Mouse (Mus musculus) limb, embryonic 10.5 days (tissue): ENCODE measurements around the gene Txk. TPM values are rescaled to one million over a fixed set of nuclear protein-coding genes. Genes with fewer than 3 reads are reported as not detected.

Experiments used
- DNase-seq: peaks from one replicate; pipeline ENCODE4 v3.0.0-alpha.2; 2017; ENCODE audit warnings: low spot score
- H3K27ac ChIP-seq: fragments of 300-500 bp; sonication (generic); 2 replicates; pipeline ENCODE4 v1.5.1; 2016; ENCODE audit warnings: mild to moderate bottlenecking
- H3K27me3 ChIP-seq: fragments of 300-500 bp; sonication (generic); 2 replicates; pipeline ENCODE4 v1.6.1; 2016; ENCODE audit warnings: low read depth, mild to moderate bottlenecking; ENCODE audit not compliant: poor library complexity, severe bottlenecking
- H3K36me3 ChIP-seq: fragments of 300-500 bp; sonication (generic); 2 replicates; pipeline ENCODE4 v1.6.1; 2016; ENCODE audit warnings: mild to moderate bottlenecking, moderate library complexity
- H3K4me1 ChIP-seq: fragments of 300-500 bp; sonication (generic); 2 replicates; pipeline ENCODE4 v1.6.1; 2016
- H3K4me3 ChIP-seq: fragments of 300-500 bp; sonication (generic); 2 replicates; pipeline ENCODE4 v1.5.1; 2016; ENCODE audit warnings: mild to moderate bottlenecking, moderate library complexity
- H3K9me3 ChIP-seq: fragments of 300-500 bp; sonication (generic); replicated peaks from 2 replicates; pipeline ENCODE4 v1.6.1; 2016; ENCODE audit warnings: mild to moderate bottlenecking
- WGBS: fragments of 180-500 bp; shearing (Covaris S2); methylation state at CpG from one replicate; pipeline ENCODE4 v1.1.7; 2016; 5-methylcytosine and 5-hydroxymethylcytosine counted together
- polyA plus RNA-seq: library from polyadenylated mRNA; unstranded; fragments of >200 nt; fragmentation: Nextera tagmentation; extraction: Ambion mirVana; gene quantifications from 2 replicates; pipeline ENCODE4 v1.2.1, GENCODE M21; 2016

Txk gene
- polyA plus RNA-seq, 1 experiment from 2014 or later = not detected

DNA sequence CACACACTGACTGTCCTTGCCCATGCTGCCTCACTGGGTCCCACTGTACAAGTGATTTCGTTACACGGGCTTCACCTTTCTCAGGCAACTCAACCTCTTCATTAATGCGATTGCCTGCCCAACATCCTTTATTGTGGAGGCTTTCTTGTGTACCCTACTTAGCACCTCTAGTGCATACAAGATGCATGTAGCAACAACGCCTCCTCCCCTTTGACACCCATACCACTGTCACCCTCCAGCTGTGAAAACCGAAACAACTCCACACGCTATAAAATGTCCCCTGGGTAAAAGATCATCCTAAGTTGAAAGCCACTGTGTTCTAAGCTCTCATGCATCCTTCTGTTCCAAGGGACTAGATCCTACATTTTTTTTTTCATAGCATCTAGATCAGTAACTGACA lies 9.5 kb downstream of the Txk start:
- H3K4me3 ChIP-seq = no peak overlapping the region
- H3K9me3 ChIP-seq = no peaks in the 10 kb centered on the region
- no peaks in the 10 kb centered on the region for H3K4me1 ChIP-seq
- H3K27ac ChIP-seq = no peak overlapping the region
- H3K27me3 ChIP-seq = no peaks in the 10 kb centered on the region
- 89% methylated on average over 6 of the region's 6 CpGs for WGBS
- no peaks in the 10 kb centered on the region for H3K36me3 ChIP-seq
- DNase-seq = no peak

DNA sequence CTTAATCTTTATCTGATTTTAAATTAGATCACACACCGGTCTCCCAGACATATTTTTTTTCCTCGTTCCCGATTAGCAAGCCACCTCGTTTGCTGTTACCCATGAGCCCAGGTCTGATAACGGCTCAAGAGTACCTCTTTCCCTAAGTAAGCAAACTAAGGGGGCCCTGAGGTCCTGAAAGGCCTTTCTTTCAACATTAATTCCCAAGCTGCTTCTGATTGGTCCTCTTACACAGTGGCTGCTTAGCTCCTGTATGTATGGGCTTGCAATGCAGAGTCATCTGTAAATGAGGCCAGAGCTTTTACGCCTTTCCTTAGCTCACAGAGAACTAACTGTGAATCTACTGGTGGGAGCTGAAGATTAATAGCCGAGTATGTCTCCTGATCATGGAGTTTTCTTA lies 15.7 kb downstream of the Txk start:
- WGBS = 75% methylated on average over 7 of the region's 7 CpGs

DNA sequence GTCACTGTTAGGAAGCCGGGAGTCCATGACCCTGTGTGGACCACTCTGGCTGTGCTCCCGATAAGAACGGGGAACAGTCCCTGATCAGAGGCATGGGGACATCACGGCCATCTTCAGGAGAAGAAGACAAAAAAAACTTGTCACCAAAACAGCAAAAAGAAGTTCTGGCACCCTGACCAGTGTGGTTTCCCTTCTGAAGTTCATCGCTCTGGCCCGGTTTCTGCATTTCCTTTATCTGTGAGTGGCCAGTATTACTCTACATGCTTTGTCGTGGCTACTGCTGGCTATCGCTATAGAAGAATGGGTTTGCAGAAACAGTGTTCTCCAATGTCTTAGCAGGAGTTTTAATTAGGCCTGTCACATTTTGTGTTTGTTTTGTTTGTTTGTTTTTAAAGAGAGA lies 16.1 kb downstream of the Txk start:
- H3K27me3 ChIP-seq = no peaks in the 10 kb centered on the region
- H3K4me1 ChIP-seq = no peaks in the 10 kb centered on the region
- no peaks in the 10 kb centered on the region for H3K36me3 ChIP-seq
- 90% methylated on average over 8 of the region's 8 CpGs for WGBS
- H3K27ac ChIP-seq = no peak overlapping the region
- no peak for DNase-seq
- H3K9me3 ChIP-seq = no peaks in the 10 kb centered on the region
- no peak overlapping the region for H3K4me3 ChIP-seq

More for the DNA sequence above, 15.7 kb downstream of the Txk start:
- no peak for DNase-seq
- Histone ChIP-seq H3K4me1 (no peaks in the 10 kb centered on the region), H3K27me3 (no peaks in the 10 kb centered on the region), H3K9me3 (no peaks in the 10 kb centered on the region), H3K36me3 (no peaks in the 10 kb centered on the region), H3K27ac (no peak overlapping the region), H3K4me3 (no peak overlapping the region)

DNA sequence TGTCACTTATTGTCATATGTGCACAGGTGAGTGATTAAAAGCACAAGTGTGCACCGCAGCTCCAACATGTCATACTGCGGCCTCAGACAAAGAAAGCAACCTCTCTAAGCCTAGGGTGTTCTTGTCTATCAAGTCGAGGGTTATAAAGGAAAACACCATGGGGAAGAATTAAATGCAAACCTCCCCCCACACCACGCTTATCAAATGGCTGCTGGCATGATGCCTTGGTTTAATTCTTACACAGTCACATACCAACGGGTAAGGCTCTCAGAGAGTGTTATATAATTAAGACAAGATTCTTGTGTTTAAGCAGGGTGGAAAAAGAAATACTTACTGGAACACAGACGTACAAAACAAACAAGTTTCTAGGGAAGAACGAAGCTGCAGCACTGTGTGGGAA lies 16.8 kb downstream of the Txk start:
- DNase-seq = no peak
- Histone ChIP-seq H3K36me3 (no peaks in the 10 kb centered on the region), H3K4me3 (no peak overlapping the region), H3K9me3 (no peaks in the 10 kb centered on the region), H3K27ac (no peak overlapping the region), H3K4me1 (no peaks in the 10 kb centered on the region), H3K27me3 (no peaks in the 10 kb centered on the region)
- WGBS = 88% methylated on average over 7 of the region's 7 CpGs

DNA sequence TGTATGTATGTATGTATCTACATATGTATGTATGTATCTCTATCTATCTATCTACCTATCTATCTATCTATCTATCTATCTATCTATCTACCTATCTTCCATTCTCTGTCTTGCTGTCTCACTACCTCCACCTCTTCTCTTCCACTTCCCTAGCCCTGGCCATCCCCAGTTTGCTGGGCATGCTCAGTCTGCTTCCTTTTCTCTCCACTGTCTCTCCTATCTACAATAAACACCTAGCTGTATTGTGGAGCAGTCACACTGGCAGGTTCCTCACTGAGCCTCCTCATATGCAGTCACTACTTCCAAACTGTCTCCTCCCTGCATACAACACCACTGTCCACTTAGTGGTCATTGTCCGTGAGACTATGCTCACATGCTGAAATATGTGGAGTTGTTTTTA lies 19.7 kb downstream of the Txk start:
- Histone ChIP-seq H3K27ac (no peak overlapping the region), H3K9me3 (no peaks in the 10 kb centered on the region), H3K27me3 (no peaks in the 10 kb centered on the region), H3K4me1 (no peaks in the 10 kb centered on the region), H3K36me3 (no peaks in the 10 kb centered on the region), H3K4me3 (no peak overlapping the region)
- no peak for DNase-seq
- WGBS = 96% methylated on average over 1 of the region's 1 CpGs

GRCm38 (mm10) chr5:72725404-72725803 lies 27.2 kb downstream of the Txk start:
- no peak overlapping the region for H3K27ac ChIP-seq
- H3K4me1 ChIP-seq = no peaks in the 10 kb centered on the region
- H3K4me3 ChIP-seq = no peak overlapping the region
- no peak for DNase-seq
- no peaks in the 10 kb centered on the region for H3K9me3 ChIP-seq
- no peaks in the 10 kb centered on the region for H3K27me3 ChIP-seq
- H3K36me3 ChIP-seq = no peaks in the 10 kb centered on the region
- 82% methylated on average over 3 of the region's 3 CpGs for WGBS

DNA sequence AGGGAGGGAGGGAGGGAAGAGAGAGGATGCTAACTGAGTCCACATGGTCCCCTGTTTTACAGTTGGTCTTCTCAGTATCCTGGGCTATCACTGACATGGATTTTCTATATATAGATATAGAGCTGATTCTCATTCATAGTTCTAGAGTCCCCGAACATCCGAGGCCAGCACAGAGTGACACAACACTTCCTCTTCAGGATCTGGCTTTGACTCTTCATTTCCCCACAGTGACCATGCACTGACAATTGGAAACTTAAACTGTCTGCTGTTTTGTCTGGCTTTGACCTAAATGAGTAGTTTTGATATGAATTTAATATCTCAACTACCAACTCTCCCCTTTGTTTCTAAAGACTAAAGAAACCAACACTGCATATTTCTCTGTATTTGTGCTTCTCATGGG lies 29.1 kb downstream of the Txk start:
- H3K27me3 ChIP-seq = no peaks in the 10 kb centered on the region
- 94% methylated on average over 2 of the region's 2 CpGs for WGBS
- DNase-seq = no peak

DNA sequence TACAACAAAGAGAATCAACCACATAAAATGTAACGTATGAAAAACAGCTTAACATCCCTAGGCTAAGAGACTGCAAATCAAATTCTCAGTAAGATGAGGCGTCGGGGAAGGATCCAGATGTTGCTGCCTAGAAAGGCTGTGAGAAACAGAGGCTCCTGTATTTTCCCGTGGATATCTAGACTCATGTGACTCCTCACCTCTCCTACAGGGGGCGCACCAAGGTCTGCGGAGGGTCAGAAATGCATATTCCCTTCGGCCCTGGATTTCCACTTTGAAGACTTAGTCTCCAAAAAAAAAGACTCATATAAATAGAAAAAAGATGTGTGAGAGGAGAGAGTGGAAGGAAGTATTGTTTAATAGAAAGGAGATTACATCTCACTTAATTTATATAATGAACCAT lies 32.0 kb downstream of the Txk start:
- H3K4me1 ChIP-seq = no peaks in the 10 kb centered on the region
- no peak overlapping the region for H3K4me3 ChIP-seq
- no peaks in the 10 kb centered on the region for H3K9me3 ChIP-seq
- WGBS = 62% methylated on average over 7 of the region's 7 CpGs
- H3K27ac ChIP-seq = no peak overlapping the region
- no peaks in the 10 kb centered on the region for H3K27me3 ChIP-seq
- no peak for DNase-seq
- H3K36me3 ChIP-seq = no peaks in the 10 kb centered on the region

More for the DNA sequence above, 29.1 kb downstream of the Txk start:
- Histone ChIP-seq H3K4me3 (no peak overlapping the region), H3K36me3 (no peaks in the 10 kb centered on the region), H3K4me1 (no peaks in the 10 kb centered on the region), H3K9me3 (no peaks in the 10 kb centered on the region), H3K27ac (no peak overlapping the region)

GRCm38 (mm10) chr5:72710572-72711278 lies 41.9 kb downstream of the Txk start:
- Histone ChIP-seq H3K27me3 (no peaks in the 10 kb centered on the region), H3K36me3 (no peaks in the 10 kb centered on the region), H3K9me3 (no peaks in the 10 kb centered on the region), H3K4me3 (no peak overlapping the region), H3K27ac (no peak overlapping the region), H3K4me1 (no peaks in the 10 kb centered on the region)
- WGBS = 31% methylated on average over 4 of the region's 4 CpGs
- DNase-seq = peak; percentile 67

DNA sequence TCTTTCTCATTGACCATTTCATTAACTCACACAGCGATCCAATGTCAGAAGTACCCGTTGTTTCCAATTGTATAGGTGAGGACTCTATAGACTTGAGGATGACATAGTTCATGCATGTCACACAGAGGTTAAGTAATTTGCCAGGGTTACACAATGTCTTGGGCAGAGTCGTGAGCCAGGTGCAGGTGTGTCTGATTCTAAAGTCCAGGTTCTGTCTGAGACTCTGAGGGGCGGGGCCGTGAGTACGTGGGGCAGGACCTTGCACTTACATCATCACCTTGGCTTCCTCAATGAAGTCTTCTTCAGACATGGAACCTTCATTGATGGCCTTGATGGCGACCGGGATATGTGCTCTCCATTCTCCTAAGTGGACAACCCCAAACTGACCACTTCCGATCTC lies 42.6 kb downstream of the Txk start:
- no peak for DNase-seq
- Histone ChIP-seq H3K4me1 (no peaks in the 10 kb centered on the region), H3K27me3 (no peaks in the 10 kb centered on the region), H3K36me3 (no peaks in the 10 kb centered on the region), H3K4me3 (no peak overlapping the region), H3K9me3 (no peaks in the 10 kb centered on the region), H3K27ac (no peak overlapping the region)
- 95% methylated on average over 9 of the region's 9 CpGs for WGBS

- no peak overlapping the region for H3K27ac ChIP-seq
- DNase-seq = no peak
- no peaks in the 10 kb centered on the region for H3K9me3 ChIP-seq
- no peaks in the 10 kb centered on the region for H3K36me3 ChIP-seq
- H3K4me3 ChIP-seq = no peak overlapping the region
- no peaks in the 10 kb centered on the region for H3K4me1 ChIP-seq
- H3K27me3 ChIP-seq = no peaks in the 10 kb centered on the region
- WGBS = 87% methylated on average over 13 of the region's 13 CpGs
Measured at GRCm38 (mm10) chr5:72709451-72709850, 43.1 kb downstream of the Txk start.

DNA sequence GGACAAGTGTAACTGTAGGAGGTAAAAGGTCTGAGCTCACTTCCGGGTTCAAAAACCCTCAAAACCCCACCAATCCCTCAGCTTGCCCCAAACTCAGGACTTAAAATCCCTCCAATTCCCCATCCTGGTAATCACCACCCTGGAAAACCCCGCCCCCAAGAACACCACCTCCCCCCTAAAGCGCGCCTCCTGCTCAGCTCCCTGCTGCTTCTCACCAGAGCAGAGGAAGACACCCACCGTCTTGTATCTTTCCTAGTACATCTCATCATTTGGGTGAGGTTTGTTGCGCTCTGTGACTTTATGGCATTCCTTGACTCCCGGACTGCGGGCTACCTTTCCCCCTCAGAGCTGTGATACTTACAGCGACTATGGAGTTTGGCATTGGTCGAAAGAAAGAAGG lies 45.9 kb downstream of the Txk start:
- WGBS = 57% methylated on average over 10 of the region's 10 CpGs
- no peak overlapping the region for H3K4me3 ChIP-seq
- H3K27me3 ChIP-seq = no peaks in the 10 kb centered on the region
- H3K9me3 ChIP-seq = no peaks in the 10 kb centered on the region
- DNase-seq = no peak
- H3K27ac ChIP-seq = no peak overlapping the region
- H3K36me3 ChIP-seq = no peaks in the 10 kb centered on the region
- H3K4me1 ChIP-seq = peaks cover 6% of the 10 kb centered on the region; the same call in 1 of the 2 replicates

DNA sequence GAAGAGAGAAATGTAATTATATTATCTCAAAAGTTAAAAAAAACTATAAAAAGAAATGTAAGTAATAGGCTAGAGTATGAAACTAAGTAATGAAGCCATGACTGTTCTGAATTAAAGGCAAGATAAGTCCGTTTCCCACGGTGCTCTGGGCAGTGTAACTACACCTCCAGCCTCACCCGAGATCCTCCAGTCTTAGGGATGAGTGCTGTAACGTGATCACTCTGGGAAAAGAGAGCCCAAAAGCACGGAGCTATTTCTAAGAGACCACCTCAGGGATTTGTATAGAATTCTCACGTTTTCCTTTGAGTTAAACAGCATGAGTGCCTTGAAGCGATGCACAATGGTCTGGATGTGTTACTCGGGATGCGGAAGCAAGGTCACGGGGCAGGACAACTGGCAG lies 46.5 kb downstream of the Txk start:
- 60% methylated on average over 10 of the region's 10 CpGs for WGBS
- no peaks in the 10 kb centered on the region for H3K27me3 ChIP-seq
- no peak overlapping the region for H3K4me3 ChIP-seq
- H3K27ac ChIP-seq = no peak overlapping the region
- no peak for DNase-seq
- no peaks in the 10 kb centered on the region for H3K36me3 ChIP-seq
- H3K4me1 ChIP-seq = peaks cover 6% of the 10 kb centered on the region; the same call in 1 of the 2 replicates
- H3K9me3 ChIP-seq = no peaks in the 10 kb centered on the region

GRCm38 (mm10) chr5:72702202-72702601 lies 50.4 kb downstream of the Txk start:
- no peak overlapping the region for H3K4me3 ChIP-seq
- H3K9me3 ChIP-seq = no peaks in the 10 kb centered on the region
- DNase-seq = no peak
- no peaks in the 10 kb centered on the region for H3K27me3 ChIP-seq
- H3K36me3 ChIP-seq = no peaks in the 10 kb centered on the region
- no peak overlapping the region for H3K27ac ChIP-seq
- peaks cover 6% of the 10 kb centered on the region; the same call in 1 of the 2 replicates for H3K4me1 ChIP-seq
